Mouse (Mus musculus) myocyte (in vitro differentiated cells): ENCODE data around the gene Tada2b.

Source experiments
- MYOG ChIP-seq, 3 experiments: IDR thresholded peaks; one replicate each; pipeline ENCODE4 v1.6.1; 2011; ENCODE audit warnings: control low read depth in 2 of 3, low read depth in 2 of 3, mild to moderate bottlenecking in 2 of 3; ENCODE audit not compliant: insufficient read length in 2 of 3, control insufficient read depth in 1 of 3, insufficient read depth in 1 of 3
- POLR2AphosphoS2 ChIP-seq: IDR thresholded peaks from one replicate; pipeline ENCODE4 v1.6.1; 2011; ENCODE audit warnings: low read depth, control low read depth; ENCODE audit not compliant: insufficient read length

- TF ChIP-seq MYOG (IDR thresholded peaks at IDR 0.05; ENCODE audit: control insufficient read depth in 1 of 3, insufficient read depth in 1 of 3, insufficient read length in 2 of 3, low read depth in 2 of 3) (no peak), POLR2AphosphoS2 (no peak)
Observed at GRCm38 (mm10) chr5:36519751-36520150, 35.7 kb upstream of the Tada2b start.
